Mouse (Mus musculus) lung, postnatal 4 days (tissue): ENCODE results near the gene Ubqln1.

ENCODE experiments used
- DNase-seq, 2 experiments: peaks; one replicate each; pipeline ENCODE4 v3.0.0; 2021

Ubqln1 gene

DNA sequence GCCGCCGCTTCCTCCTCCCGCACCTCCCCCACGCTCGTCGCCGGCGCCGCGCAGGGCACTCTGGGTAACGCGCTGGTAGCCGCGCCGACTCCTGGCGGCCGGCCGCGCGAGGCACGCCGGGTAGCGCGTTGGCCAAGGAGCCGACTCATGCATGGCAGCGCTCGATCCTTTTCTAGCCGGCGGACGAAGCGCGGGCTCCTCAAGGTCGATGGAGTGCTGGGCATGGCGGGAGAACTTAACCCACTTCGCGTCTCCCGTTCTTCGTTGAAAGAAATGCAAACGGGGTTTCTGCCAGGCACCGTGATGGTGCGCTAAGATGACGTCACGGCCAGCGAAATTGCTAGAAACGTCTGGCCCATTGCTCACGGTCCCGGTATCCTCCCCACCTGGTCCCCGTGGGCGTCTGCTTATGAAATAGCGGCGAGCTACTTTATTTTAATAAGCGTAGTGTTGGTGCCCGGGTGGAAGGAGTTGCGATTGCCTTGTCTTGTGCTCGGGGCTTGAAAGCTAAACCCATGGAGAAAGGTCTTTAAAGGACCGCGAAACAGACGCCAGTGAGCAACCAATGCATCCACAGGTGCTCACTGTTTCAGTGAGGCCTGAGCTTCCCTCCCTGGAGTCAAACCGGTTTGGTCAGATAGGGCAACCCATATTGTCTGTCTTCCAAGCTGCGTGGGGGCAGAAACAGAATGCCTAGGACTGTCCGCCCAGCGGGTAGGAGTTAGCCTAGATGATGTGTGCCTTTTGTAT lies at the start of gene Ubqln1:
Gene Ubqln1, minus strand, starts transcription at position 62 of the 750 bp plus-strand sequence.
- DNase-seq = peak; percentile 92 to 93

DNA sequence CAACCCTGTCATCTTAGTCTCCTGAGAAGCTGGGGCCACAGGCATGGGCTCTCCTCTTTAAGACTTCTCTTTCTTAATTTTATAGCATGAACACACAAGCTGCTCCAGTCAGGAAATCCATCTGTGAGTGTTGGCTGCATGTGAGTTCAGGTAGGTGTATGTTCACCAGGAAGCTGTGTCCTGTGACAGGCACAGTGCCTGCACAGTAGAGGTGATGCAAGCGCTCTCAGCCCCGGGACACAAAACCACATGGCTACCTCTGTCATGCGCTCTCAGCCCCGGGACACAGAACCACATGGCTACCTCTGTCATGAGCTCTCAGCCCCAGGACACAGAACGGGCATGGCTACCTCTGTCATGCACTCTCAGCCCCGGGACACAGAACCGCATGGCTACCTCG lies 48.1 kb upstream of the Ubqln1 start:
- no peak for DNase-seq

DNA sequence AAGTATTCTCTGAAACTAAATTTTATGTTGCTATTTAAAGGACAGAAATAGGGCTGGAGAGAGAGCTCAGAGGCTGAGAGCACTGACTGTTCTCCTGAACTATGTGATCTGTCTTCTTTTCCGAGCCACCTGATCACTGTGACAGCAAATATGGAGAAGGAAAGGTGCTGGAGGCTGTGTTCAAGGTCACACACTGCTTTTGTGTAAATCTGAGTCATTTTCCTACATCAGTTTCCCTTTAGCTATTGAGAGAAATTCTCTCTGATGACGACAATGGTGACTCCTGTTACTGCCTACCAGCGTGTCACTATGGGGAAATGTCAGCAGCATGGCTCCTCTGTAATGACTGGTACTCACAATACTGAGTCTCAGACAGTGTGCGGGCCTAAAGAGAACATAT lies 46.2 kb upstream of the Ubqln1 start:
- DNase-seq = no peak

DNA sequence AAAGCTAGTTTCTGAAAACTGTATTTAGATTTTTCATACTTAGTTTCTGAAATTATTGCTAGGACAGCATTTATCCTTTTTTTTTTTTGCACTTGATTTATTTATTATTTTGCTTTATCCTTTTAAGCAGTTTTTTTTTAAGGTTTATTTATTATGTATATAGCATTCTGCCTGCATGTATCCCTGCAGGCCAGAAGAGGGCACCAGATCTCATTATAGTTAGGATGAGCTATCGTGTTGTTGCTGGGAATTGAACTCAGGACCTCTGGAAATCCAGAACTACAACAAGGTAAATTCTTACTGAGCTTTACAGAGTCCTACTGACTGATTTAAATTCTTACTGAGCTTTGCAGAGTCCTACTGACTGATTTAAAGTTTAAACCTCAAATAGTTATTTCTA lies 37.8 kb upstream of the Ubqln1 start:
- DNase-seq = no peak

DNA sequence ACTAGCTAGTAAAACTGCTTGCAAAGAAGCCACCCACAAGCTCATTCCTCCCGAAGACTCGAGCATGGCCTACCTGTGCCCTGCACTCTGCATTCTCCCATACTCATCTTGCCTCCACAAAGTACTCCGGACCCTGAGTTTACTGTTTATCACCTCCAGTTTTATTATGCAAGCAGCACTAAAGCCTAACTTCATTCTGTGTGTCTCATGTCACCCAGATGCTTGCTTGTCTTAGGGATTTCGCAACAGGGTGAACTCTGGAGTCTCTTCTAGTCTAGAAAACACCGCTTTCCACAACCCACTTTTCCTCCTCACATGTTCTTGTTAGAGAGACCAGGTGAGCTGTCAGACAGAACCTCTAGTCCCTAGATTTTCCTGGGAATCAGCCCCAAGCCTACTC lies 33.5 kb upstream of the Ubqln1 start:
- DNase-seq = no peak

DNA sequence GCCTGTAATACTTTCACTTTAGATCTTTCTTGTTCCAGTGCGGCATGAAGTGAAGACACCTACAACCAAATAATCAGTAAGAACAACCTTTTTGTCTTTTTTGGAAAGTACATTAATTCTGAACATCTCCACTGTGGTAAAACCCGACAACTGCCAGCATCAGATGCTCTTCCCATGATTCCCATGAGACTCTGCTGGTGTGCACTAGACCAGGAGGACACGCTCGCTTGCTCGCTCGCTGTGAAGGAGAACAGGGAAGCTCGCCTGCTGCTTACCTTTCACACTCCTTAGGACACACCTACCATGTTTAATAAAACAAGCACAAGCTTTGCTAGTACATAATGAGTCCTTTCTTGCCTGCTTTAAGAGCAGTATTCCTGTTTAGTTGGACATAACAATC lies 21.1 kb upstream of the Ubqln1 start:
- DNase-seq = no peak

DNA sequence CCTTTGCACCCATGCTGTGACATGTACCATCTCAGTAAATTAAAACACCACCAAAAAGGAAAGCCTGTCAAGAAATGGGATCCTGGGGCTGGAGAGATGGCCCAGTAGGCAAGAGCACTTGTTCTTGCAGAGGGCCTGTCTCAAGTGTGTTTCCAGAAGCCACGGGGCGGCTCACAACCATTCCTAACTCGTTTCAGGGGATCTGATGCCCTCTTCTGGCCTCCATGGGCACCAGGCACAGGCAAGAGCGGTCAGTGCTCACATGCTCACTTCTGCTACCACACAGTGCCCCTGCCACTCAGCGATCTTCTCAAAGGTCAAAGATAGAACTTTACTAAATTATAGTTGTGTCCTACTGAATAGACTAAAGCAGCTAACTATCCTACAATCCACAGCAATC lies 17.2 kb upstream of the Ubqln1 start:
- DNase-seq = peak; percentile 50 to 64

DNA sequence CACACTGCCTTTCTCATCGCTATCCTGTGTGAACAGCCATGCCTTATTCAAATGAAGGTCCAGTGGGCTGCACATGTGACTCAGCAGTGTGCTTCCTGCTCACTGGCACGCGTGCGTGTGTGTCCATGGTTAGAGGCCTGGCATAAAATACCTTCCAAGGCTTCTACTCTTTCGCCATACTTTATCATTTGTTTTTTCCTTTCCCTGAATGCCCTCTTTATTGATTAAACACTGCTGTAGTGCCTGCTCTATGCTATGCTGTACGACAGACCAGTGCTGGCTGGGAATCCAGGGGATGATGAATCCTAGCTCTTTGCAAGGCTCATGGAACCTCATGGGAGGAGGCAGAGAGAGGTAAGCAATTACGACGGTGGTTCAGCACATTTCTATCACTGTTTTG lies 16.6 kb upstream of the Ubqln1 start:
- no peak for DNase-seq

DNA sequence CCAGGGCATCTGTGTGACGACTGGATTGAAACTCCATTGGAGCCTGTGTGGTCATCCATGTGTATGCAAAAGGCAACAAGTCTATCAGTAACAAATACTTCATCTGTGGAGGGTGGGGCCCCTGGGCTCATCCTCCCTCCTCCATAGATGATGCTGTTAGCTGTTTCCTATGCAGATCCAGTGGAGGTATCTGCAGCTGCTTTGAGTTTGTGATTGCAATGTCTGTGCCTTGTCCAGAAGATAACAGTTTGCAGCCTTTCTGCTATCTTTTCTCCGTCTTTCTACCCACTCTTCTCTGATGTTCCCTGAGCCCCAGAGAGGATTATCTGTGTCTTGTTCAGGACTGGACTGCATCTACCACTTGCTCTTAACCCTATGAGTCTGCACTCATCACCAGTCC lies 13.2 kb upstream of the Ubqln1 start:
- DNase-seq = no peak

DNA sequence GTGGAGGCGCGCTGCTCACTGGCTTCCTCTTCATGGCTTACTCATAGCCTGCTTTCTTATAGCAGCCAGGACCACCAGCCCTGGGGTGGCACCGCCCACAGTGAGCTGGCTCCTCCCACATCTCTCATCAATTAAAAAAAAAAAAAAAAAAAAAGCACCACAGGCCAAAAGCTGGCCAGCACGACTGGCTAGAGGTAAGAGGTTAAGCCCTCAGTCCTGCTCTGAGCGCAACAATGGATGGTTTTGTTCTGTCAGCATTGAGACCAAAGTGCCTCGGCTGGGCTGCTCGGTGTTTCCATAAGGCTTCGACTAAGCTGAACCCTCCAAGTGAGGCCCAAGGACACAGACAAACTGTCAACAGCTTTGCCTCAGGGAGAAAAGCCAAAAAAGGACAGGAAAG lies 10.2 kb upstream of the Ubqln1 start:
- DNase-seq = no peak

DNA sequence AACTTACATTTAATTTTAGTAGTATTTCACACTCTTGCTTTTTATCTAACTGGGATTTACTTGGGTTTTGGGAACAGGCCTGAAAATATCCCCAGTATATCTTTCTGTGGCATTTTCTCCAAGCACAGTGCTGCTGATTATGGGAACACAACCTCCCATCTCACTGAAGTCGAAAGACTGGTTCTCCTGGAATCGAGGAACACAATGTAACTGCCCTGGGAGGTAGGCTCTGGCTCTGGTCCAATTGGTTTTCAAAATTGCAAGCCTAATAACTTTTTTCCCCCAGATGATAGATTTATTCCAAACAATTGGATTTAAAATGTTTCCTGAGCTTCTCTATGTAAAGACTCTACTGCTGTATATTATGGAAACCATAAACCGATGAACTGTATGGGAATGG lies 4.8 kb upstream of the Ubqln1 start:
- no peak for DNase-seq

DNA sequence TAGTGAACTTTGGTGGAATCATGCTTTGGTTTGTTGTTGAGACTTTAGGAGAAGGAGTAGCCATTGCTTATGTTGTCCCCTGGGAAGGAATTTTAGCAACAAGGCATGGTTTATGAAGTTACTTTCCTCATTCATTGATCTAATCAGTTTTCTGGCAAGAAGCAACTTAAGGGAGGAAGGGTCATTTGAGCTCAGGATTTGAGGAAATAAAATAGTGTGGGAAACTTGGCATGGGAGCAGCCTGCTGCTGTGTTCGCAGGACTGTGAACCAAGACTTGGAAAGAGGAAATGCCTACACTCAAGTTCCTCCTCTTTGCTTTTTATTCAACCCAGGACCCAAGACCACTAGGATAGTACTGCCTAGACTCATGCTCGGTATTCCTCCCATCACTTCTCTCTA lies 2.1 kb upstream of the Ubqln1 start:
- no peak for DNase-seq

DNA sequence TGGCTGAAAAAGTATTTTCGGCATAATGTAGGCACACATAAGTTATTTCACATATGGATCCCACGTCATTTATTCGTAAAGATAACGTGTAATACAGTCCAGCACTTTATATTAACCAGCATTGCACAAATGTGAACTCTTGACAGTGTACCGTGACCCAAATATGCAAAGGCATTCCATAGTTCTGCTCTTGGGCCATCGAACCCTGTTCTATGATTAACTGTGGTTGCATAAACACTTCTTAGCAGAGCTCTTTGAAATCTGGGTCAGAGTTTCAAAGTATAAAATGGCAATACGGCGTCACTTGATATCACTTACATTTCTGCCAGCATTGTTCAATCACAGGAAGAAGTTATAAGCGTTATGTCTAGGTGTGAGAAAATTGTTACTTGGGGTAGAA lies 942 bp upstream of the Ubqln1 start:
- DNase-seq = no peak

DNA sequence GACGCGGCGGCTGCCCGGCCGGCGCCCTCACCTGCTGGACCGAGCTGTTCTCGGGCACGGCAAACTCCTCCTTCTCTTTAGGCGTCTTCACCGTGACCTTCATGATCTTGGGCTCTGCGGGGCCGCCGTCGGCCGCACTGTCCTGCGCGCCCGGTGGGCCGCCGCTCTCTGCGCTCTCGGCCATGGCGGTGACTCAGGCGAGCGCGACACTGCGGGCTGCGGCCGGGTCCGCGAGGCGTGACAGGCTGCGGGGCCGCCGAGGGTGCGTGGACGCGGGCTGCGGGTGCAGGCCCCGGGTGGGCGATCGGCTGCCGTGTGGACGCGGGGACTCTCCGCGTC lies 231 bp downstream of the Ubqln1 start:
- DNase-seq = no peak

DNA sequence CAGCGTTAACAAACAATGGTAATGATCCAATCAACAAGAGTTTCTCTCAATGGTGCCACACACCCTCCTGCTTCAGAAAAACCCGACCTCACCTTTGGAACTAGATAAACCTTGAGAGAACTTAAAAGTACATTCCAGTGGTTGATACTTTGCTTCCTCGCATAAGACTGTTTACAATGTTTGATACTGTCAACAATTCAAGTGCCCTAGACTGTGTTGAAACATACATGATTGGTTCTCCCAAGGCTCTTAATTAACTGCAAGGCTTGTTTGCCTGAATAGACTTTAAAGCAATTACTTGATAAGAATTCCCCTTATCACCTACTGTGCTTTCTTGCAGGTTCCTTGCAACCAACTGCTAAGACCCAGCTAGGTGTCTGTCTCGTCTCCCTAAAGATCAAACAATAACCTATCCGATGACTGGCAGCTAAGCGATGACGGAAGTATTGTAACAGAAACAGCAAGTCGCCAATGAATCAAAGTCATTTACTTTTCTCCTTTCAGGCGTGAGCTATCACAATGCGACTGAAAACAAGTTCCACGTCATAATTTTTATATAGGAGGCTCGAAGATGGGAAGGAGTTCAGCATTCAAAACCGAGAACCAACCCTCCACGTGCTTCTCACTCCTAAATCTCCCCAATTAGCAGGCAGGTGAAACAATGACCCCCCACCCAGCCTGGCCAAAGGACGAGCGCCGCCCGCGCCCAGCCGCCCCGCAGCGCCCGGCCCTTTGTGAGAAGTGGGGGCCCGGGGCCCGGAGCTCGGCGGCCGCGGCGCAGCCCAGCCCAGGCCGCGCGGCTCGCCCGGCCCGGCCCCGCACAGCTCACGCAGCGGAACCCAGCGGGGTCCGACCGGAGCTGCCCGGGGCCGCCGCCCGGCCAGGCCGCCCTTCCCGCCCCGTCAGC lies 854 bp downstream of the Ubqln1 start:
- DNase-seq = peak in 1 of 2 experiments; percentile 17

DNA sequence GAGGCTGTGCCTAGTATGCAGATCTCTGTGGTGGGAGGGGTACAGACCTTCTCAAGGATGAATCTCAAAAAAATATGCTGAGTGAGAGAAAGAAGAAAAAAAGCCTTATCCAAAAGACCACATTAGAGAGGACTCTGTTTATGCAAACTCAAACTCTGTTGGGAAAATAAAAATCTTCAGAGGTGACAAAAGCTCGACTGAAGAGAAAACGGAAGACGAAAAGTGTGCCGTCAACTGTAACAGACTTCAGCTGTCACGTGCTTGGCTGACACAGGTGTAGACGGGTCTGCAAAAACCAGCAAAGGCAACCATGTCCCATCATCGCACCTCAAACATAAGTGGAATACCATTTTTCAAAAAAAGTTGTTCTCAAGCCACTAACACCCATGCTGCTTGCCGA lies 1.7 kb downstream of the Ubqln1 start:
- no peak for DNase-seq

DNA sequence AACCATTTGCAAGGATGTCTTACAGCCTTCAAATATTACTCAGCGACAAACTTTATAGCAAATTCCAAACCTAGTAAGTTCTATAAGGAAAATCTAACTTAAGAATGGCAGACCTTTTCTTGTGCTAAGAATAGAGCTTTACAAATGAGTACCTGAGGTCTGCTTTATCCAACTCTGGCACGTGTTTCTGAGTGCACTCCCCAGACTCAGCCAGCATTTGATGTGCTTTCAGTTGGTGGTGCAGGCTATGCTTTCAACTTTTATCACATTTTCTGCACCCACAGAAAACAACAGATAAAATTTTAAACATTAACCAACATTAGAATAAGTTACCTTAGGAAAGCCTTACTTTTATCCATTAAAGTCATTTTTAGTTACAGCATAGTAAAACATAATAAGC lies 2.9 kb downstream of the Ubqln1 start:
- no peak for DNase-seq

DNA sequence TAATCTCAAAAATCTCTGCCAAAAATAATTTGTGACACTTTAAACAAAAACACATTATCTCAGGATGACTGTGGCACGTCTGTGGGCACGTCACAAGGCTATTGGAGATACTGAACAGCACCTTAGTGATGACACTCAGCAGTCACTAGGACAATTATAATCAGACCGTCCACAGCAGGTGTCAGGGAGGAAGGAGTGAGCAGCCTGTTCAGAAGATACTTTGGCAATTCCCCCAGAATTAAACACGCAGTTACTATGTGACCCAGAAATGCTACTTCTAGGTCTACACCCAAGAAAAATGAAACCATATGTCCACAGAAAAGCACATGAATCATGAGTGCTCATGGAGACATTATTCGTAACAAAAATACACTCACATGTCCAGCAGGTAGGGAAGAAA lies 5.0 kb downstream of the Ubqln1 start:
- DNase-seq = no peak

DNA sequence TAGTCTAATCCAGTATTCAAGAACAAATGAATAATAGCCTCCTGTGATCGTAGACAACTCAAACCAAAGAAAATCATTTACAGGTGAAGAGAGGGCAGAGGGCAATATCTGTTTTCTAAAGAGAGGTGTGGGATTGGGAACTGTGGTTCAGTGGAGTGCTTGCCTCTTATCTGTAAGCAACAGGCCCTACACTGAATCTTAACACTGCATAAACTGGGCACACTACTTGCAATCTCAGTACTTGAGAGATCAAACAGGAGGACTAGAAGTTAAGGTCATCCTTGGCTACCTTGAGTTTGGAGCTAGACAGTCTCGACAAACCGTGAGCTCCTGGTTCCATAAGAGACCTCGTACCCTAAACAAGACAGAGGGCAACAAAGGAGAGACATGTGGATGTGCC lies 9.4 kb downstream of the Ubqln1 start:
- no peak for DNase-seq

DNA sequence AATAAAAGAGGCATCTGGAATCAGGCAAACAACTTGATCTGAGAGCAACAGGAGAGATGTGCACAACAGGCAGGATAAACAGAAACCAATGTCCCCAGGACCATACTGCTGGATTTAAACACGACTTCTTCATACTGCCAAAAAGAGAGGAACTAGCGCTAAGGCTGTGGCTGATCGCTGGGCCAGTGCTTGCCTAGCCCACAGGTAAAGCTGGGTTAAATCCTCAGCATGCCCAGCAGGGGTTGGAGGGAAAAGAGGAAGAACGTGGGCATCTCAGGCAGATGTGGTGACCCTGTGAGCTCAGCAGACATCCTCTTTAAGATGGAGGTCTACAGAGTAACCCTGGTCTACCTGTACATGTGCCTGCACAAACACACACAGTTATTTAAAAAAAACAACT lies 10.5 kb downstream of the Ubqln1 start:
- DNase-seq = no peak

DNA sequence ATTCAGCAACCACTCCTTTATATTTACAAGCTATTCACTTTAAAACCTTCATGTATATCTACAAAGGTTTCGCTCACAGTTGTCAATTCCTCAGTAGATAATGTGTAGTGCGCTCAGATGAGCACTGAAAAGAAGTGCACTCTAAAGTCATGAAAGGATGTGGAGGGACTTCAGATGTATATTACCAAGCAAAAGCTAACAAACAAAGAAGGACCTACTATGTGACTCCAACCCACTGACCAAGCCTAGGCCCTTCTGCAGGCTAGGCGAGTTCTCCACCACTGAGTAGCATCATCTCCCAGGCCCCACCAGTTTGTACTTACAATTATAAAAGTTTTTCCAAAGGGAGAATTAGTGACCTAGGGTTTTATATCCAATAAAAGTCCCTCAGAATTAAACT lies 11.3 kb downstream of the Ubqln1 start:
- no peak for DNase-seq

DNA sequence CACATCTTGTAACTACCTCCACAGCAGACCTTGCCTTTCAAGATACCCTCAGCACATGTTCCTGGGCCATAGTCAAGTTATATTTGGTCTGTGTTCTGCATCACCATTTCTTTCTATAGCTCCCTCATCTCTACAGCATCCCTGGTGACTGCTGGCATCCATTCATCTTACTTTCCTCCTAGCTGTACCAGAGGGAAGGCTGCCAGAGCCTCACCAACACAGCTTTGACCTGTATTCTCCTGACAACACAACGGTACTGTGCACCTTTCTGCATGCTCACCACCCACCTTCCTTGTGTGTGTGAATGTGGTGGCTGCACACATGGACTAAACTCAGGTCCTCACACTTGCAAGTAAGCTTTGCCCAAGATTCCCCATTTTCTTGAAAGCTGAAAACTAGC lies 12.6 kb downstream of the Ubqln1 start:
- DNase-seq = no peak

DNA sequence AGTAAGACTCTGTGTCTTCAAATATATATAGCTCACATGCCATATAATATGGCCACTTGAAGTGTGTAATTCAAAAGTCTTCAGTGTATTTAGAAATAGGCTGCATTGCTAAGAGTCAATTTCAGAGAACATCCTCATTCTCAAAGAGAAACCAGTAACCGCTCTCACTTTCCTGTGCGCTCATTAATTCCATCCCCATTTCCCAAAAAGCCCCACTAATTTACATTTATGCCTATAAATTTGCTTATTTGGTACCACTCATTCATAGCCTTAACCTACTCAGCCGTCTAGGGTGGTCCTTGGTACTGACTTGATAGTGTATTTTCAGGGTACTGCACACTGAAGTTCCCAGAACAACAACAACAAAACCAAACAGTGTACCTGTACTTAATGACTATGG lies 13.5 kb downstream of the Ubqln1 start:
- no peak for DNase-seq

DNA sequence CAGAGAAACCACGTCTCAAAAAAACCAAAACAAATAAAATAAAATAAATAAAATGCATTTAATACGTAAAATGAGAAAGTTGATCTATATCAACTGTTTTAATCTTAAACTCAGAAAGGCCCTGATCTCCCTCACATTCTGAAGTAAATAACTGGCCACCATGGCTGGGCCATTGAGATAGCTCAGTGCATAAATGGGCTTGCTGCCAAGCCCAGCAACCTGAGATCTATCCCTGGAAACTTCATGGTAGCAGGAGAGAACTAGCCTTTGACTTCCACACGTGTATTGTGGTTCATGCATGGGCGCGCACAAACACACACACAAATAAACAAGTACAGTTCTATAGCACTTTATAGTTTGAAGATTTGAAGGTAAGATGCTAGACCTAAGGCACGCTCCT lies 14.1 kb downstream of the Ubqln1 start:
- DNase-seq = no peak
